Mouse (Mus musculus) A20 (cell line): ENCODE data around the gene Capn8.
A peak's percentile ranks its signal among the peaks of the same experiment; 100 is the strongest.

ENCODE experiments used
- DNase-seq: peaks from one replicate; pipeline ENCODE4 v3.0.0-alpha.2; 2011; ENCODE audit warnings: low read depth, low spot score

Capn8 gene

DNA sequence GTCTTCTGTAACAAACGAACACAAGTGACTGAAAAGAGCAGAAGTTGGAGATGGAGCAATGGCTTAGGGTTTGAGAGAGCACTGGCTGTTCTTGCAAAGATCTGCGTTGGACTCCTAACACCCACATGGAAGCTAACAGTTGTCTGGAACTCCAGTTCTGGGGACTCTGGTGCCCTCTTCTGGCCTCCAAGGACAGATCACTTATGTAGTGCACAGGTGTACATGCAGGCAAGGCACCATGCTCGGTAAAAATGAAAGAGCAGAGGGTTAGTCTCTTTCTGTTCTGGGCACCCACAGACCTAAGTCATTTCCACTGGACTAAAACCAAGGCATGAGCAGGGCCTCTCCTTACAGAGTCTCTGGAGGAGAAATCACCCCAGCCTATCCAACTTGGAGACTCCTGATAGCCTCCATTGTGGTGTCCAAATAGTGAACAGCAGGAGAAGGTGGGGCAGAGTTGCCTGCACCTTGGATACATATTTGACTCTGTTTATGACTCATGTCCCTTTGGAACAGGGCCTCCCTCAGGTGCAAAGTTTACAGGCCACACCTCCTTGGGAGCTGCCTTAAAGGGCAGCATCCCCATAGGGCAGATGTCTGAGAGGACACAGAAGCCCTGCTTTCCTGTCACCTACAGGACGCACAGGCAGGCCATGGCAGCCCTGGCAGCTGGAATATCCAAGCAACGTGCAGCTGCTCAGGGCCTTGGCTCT lies at the start of gene Capn8:
Gene Capn8, plus strand, starts transcription at position 600 of the 713 bp plus-strand sequence.
- peak; percentile 44 for DNase-seq

DNA sequence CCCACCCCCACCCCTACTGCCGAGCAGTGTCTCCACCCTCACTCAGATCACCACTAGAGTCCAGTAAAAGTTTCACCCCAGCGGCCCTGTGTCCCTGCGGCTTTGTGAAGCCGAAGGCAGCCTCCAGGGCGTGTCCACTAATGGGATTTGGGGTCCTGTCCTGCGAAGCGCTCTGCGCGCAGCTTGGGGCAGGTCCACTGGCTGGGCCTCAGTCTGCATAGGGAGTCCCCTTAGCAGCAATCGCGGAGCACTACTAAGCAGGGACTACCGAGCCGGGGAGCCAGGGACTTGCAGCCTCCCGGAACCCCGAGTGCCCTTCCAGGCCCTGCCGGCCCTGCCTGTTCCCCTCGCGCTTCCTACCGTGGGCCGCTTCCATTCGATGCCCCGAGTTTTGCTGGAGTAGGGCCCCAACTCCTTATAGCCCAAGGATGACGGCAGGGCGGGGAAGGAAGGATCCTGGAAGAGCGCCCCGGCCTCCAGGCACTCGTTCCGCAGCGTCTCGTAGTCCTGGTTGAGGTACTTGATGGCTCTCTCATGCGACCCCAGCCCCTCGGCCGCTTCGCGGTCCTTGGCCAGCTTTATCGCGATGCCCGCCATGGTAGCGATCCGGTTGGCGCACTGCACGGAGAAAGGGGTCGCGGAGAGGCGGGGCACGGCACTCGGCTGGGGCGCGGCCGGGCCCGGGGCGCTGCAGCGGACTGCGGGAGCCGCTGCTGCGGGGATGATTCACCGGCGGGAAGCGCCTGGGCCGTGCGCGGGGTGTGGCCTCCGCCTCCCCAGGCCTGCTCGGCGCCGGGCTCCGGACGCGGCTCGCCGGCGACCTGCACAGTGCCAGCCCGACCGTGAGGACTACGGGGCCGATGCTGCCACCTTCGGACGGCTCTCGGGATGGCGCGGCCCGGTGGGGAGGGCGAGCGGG lies 47.8 kb upstream of the Capn8 start, which contains the start of gene Capn2:
Gene Capn2, minus strand, starts transcription at position 851 of the 919 bp plus-strand sequence.
- DNase-seq, result peak; percentile 46

DNA sequence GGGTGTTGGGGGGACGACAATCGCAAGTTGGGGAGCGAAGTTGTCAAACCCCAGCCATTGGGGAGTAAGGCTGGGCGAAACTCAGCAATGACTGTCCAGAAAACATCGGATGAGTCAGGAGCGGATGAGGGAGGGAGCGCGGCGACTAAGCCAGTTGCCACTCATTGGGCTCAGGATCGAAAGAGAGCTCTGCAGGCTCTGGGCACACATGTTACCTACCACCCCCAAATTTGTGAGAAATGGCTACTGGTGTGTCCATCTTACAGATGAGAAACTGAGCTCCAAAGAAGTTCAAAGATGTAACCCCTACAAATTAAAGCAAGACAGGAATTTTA lies 47.2 kb upstream of the Capn8 start:
- DNase-seq, result no peak

DNA sequence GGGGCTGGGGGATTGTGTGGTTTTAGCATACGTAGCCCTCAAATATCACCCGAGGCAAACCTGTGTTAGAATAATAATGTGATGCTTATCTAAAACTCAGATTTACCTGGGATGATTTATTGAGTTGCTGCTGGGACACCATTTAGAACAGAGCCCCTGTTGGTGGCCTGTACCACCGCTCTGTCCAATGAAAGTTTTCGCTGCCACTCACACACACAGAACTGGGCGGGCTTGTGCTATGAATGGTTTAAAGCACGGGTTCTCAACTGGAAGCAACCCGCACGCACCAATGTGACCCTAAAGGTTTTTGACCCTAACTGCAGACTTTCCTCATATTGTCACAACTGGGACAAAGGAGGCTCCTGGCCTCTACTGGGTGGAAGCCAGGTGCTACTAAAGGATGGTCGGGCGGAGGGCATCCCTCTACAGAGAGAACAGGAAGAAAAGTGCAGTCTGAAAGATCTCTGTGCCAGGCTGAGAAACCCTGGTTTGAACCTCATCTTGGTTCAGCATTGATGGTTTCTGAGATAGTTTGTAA lies 46.6 kb upstream of the Capn8 start:
- no peak for DNase-seq

DNA sequence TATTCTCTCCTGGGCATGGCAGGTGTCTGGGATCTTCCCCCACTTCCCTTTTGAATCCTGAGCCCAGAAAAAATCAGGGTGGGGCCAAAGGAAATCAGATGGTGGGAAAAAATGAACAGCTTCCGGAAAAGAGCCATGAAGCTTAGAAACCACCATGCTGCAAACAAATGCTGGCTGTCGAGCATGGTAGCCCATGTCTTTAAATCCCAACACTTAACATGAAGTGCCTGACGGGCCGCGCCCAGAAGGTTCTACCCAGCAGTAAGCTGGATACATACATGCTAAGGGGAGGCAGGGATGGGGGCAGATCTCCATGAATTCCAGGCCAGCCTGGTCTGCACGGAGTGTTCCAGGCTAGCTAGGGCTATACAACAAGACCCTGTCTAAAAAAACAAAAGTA lies 46.0 kb upstream of the Capn8 start:
- DNase-seq, result no peak

DNA sequence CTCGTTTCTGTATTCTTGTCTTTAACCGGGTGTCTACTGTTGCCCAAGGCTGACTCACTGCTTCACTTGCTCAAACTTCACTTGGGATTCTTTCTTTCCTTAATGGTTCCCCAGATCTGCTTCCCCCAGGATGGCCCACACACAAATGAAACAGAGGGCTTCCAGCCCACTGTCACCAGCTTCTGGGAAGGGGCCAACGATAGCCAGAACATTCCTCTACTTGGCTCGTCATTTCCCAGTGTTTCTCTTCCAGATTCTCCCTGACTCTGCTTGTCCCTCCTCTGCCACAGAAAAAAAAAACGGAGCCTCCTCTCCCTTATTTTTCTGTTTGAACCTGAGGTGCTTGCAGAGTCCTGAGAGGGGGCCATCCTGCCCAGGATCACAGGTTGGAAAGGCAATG lies 45.5 kb upstream of the Capn8 start:
- DNase-seq, result no peak

DNA sequence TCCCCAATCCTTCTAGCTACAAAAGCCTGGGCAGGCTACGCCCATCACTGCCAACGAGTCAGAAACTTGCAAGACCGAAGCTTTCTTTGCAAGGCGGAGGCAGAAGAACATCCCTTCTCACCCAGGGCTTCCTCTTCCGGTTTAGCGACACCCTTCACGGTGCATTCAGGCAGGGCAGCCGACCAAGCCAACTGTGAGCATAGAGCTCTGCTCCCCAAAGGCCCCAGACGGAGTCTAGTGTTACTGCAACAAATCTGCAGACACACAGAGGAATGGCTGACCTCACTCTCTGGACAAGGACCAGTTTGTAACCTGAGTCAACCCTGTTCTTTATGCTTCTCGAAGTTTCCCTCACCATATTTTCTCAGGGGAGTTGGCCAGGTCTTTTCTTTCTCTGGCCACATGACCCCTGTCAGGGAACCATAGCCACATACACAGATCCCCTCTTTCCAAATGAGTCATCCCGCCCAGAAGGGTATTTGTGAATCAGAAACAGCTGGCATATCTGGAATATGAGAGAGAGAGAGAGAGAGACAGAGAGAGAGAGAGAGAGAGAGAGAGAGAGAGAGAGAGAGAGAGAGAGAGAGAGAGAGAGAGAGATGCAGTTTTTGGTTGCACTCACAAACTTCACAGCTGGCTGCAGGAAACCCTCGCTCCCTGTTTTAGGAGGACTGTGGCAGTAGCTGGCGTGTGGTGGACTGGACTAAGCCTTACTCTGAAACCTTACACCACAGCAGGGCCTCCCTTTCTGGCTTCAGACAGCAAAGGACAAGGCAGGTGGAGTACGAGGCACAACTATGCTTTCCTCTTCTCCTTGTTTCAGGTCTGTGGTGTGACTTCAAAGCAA lies 44.5 kb upstream of the Capn8 start:
- DNase-seq, result no peak

DNA sequence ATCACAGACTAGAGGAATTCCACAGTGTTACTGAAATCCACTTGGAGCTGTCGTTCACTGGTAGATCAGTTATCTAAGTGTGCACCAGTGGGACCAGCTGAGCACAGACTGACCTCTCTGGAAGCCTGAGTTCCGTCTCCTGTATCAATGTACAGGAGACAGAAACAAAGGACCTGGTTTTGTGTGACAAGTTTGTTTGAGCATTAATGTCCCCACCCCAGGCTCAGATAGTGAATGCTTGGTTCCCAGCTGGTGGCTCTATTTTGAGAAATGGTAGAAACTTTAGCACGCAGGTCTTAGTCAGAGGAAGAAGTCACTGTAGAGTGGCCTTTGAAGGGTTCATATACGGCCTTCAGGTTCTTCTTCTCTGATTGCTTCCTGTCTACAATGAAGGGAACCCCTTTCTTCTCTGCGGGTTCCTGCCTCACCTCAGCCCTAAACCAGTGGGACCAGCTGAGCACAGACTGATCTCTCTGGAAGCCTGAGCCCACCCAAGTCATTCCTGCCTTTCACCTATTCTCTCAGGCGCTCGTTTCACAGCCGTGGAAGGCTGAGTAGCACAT lies 43.8 kb upstream of the Capn8 start:
- no peak for DNase-seq

DNA sequence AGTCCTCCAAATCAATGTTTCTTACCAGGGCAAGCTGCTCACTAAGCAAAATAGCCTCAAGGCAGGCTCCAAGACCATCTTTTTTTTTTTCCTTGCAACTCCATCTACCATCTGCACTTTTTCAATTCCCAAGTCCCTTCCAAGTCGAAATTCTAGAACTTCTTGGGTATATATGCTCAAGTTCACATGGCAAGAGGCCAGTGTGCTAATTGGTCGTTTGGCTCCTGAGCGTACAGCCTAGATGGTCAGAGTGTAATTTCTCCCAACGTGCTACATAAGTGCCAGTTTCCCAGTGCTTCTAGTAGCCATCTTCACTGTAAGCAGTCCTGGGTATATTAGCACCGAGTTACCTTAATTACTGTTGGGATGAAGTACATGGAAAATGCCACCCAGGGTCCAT lies 41.8 kb upstream of the Capn8 start:
- no peak for DNase-seq

DNA sequence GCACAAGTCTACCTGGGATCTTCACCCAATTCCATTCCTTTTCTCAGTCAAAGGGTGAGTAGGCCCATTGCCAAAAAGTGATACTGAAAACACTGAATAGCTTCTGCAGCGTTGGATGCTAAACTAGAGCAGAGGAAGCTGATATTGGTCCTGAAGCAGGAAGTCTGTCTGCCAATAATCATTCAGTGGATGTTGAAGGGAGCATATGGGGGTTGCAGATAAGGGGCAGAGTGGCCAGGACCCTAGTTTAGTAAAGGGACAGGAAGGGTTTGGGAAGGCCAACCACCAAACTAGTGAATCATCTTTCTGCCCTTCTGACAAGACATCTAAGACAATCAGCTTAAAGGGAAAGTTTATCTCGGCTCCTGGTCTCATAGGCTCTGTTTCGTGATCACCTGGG lies 41.1 kb upstream of the Capn8 start:
- DNase-seq, result no peak

DNA sequence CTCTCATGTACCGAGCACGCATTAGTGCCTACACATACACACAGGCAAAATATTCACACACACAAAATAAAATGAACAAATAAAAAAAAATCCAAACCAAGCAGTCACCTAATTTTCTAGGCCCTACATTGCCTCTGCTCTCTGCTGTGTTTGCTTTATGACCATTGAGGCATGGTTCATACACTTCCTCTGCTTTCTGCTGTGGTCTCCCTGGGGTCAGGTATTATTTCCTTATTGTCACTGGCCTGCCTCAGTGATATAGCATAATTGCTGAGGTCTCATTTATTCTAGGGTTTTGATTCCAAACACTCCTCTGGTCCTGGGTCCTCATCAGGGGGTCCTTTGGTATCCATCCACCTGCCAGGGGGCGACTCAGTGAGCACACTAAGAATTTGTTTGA lies 39.2 kb upstream of the Capn8 start:
- DNase-seq, result no peak

DNA sequence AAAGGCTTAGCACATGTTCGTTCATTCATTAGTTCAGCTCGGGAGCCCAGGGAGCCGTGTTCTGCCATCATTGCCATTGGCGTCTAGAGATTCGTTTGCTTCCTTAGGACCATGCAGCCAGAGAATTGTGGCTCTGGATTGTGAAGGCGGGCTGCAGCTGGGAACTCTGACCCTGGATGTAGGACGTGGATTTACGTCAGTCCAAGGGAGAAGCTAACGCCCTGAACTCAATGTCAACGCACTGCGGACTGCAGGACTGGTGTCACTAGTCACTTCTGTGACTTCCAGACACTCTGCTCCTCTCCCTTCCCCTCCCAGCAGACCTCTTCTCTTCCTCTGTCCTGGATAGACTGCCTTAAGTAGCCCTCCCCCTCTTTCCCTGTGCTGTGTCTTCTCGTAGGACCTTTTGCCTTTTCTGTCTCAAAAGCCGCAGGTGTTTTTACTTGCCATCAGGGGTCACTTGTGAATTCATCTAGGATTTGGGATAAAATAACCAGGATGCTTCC lies 37.5 kb upstream of the Capn8 start:
- DNase-seq, result no peak

DNA sequence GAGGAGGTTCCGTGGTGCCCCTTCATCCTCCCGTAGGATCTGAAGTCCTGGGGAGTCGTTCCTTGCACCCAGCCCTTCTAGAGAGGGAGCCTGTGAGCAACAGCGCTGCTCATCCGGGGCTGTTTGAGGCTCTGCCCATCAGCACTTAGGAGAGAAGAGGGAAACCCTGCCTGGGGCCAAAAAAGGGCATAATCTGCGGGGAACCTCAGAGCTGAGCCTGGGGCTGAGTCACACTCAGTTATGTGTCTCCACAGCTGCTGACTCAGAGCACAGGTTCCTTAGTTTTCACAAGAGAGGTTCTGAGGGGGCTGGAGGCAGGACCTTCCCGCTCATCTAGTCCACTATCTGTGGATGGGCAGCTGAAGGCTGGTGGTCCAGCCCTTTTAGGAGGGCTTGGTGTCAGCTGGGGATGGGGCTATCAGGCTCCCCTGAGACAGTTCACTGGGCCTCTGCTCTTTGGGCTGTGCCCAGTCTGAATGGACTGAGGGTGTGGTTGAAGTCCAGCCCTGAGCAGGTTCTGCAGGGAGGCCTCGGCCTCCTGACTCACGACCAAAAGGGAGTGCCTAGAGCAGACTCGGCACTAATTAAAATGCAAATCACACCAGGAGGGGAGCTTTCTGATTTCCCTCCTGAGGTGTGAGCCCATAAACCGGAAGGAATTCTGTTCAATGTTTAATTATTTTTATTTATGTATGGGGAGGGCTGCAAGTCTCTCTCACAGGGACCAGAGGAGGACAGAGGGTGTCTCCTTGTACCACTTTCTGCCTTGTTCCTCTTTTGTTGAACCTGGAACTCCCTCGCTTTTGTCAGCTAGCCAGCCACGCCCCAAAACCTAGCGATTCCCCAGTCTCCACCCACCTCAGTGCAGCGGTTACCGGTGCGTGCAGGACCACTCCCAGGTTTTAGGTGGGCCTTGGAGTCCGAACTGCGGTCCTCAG lies 36.6 kb upstream of the Capn8 start:
- peak; percentile 75 for DNase-seq

DNA sequence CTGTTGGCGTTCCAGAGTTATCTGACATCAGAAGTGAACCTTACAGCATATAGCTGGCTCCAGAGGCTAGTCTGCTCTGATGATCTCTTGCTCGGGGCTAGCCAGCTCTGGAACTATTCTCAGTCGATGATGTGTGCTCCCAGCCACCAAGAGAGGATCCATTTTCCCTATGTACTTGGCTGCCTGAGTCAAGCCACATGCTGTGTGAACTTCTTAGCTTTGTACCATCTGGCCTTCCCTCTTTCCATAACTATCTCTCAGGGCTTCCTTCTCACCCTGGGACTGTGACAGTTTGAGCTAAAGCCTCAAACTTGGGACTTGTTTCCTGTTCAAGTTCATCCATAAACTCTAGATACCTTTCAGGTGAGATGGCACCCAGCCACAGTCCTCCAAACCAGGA lies 31.2 kb upstream of the Capn8 start:
- DNase-seq, result no peak

DNA sequence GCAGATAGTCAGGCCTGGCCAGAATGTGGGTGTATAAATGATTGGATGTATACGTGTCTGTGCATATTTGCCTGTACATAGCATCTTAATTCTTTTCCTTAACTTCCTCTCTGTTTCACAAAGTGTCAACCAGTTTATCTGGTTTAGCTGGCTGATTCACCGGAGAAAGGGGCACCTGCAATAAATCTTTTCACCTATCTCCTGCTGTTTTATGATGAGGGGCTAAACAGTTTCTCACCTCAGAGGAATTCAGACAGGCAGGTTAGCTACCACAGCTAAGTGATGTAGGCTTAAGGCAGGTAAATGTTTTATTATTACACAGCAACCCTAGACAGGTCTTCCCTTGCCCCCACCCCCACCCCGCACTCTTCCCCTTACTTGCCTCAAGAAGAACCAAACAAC lies 29.7 kb upstream of the Capn8 start:
- no peak for DNase-seq

DNA sequence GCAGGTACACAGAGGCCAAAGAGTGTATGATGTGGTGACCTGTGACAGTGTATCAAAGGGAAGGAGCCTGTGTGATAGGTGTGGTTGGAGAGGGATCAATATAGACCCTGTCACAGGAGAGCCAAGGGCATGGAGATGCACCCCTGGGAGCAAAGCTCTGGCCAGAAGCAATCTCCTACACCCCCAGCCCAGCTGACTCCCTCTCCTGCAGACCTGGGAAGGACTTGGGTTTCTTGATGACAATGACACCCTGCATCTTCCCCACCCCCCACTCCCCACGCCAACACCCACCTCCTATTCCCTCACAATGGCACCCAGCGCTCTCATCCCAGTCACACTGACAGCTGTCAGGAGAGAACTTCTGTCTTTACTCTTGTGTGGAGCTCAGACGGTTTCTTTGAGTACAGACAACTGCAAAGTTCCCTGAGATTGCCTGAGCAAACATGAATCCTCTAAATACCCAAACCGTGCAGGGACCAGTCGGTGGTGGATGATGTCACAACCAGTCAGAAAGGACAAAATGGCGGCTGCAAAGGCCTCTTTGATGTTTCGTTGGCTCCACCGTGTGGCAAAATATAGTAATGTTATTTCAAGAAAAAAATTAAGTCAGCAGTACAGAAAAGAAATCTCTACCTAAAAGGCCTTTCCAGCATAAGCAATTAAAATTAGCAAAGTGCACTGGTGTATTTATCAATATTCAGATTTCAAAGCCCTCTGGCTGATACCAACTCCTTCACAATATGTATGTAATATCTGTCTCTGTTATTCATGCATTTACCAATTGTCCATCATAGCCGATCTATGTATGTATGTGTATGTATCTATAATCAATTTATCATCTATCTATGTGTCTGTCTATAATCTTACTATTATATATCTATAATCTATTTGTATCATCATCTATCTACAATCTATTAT lies 25.5 kb upstream of the Capn8 start:
- DNase-seq, result peak; percentile 80

DNA sequence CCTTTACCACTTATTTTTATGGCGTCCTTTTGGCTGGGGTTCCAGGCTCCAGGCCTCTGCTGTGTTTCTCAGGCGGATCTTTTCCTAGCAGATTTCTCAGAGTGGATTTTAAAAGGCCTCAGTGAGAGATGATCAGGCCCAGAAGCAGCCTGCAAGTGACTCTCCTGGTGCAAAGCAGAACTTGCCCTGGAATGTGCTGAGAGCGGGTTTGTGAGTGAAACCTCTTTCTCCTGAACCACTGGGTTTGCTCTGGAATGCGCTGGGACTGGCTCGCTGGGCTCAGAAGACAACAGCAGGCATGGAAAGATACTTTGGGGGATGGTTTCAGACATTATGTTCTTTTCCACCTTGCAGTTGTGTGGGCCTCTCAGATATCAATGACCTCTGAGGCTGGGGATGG lies 22.7 kb upstream of the Capn8 start:
- no peak for DNase-seq

DNA sequence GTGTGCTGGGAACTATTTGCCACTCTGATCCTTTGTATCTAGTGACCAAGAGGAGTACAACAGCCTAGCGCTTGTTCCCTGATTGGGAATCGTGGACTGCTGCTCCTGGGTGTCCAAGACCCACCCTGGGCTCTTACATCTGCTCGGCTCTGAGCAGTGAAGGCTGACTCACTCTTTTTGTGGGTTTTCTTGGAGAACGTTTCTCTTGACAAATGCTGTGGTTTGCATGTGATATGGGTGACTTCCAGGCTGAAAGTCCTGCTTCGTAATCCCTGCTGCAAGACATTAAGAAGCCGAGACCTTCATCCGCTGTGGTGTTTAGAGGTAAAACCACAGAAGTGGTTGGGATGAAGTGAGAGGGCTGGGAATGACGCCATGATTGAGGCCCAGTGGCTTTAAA lies 21.7 kb upstream of the Capn8 start:
- DNase-seq, result no peak

DNA sequence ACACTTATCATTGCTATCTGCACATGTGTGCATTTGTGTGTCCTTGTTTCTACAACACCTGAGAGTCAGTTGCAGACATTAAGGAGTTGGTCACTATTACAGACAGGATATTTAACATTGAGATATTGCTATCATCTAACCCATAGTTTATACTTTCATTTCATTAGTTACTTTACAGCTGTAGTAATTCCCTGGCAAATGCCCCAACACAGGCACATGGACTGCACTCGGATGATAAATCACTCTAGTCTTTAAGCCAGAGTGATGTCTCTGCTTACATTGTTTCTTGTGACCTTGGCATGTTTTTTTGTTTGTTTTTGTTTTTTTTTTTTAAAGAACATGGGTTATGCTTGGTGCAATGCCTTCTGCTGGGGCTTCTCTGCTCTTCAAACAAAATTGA lies 20.9 kb upstream of the Capn8 start:
- no peak for DNase-seq
